Mouse (Mus musculus) left cerebral cortex, postnatal 10 days (tissue): ENCODE results near the gene Tnfsf13. TPM values are rescaled to one million over a fixed set of nuclear protein-coding genes. Genes with fewer than 3 reads are reported as not detected.

Source experiments
- DNase-seq, 2 experiments: peaks; one replicate each; pipeline ENCODE4 v3.0.0; 2021 to 2022; ENCODE audit warnings: low spot score in 2 of 2, mixed read lengths in 1 of 2; ENCODE audit errors: extremely low spot score in 1 of 2
- intact Hi-C: fragments of 180-260 bp; cut with DNase I; formaldehyde crosslinking; loops from one replicate; pipeline ENCODE4 v1.15.1; 2025
- total RNA-seq, 2 experiments: library from RNA; stranded (reverse); gene quantifications; 2 replicates each; pipeline ENCODE4 v1.2.3; 2021

Tnfsf13 gene
- total RNA-seq, 2 experiments from 2014 or later, result 0.39 to 1.6 TPM

GRCm38 (mm10) chr11:69684128-69684745, 1.3 kb downstream of the Tnfsf13 start:
- intact Hi-C loops, result loop anchor here (5.0 kb wide), 1 partner anchor 33 kb away; no protein-coding TSS in a partner anchor
- peak in 1 of 2 experiments; percentile 59 for DNase-seq

GRCm38 (mm10) chr11:69683576-69683975, 2.0 kb downstream of the Tnfsf13 start:
- no peak for DNase-seq
- intact Hi-C loops, result loop anchor here (2.0 to 5.0 kb wide), 2 partner anchors 34 to 71 kb away; no protein-coding TSS in a partner anchor

GRCm38 (mm10) chr11:69682840-69683533, 2.6 kb downstream of the Tnfsf13 start:
- DNase-seq, result peak; percentile 90 to 92
- intact Hi-C loops, result loop anchor here (2.0 to 5.0 kb wide), 2 partner anchors 34 to 72 kb away; no protein-coding TSS in a partner anchor

GRCm38 (mm10) chr11:69682209-69682839, 3.3 kb downstream of the Tnfsf13 start:
- intact Hi-C loops, result loop anchor here (2.0 to 5.0 kb wide), 2 partner anchors 35 to 72 kb away; no protein-coding TSS in a partner anchor
- no peak for DNase-seq

- peak; percentile 97 to 99 for DNase-seq
- intact Hi-C loops, result loop anchor here (2.0 to 5.0 kb wide), 2 partner anchors 36 to 73 kb away; no protein-coding TSS in a partner anchor
Observed at GRCm38 (mm10) chr11:69681314-69682208, 4.0 kb downstream of the Tnfsf13 start, which contains the start of gene Senp3. Senp3 (minus strand) TSS chr11:69682084.

GRCm38 (mm10) chr11:69680136-69680855, 5.3 kb downstream of the Tnfsf13 start:
- no peak for DNase-seq
- intact Hi-C loops, result loop anchor here (5.0 kb wide), 1 partner anchor 37 kb away; no protein-coding TSS in a partner anchor

GRCm38 (mm10) chr11:69679144-69679543, 6.4 kb downstream of the Tnfsf13 start:
- no peak for DNase-seq
- intact Hi-C loops, result no loop called here

- intact Hi-C loops, result no loop called here
- DNase-seq, result peak; percentile 99 to 100
Observed at GRCm38 (mm10) chr11:69672211-69672706, 13.3 kb downstream of the Tnfsf13 start, which contains the start of gene Eif4a1. Eif4a1 (minus strand) TSS chr11:69672423.

GRCm38 (mm10) chr11:69671726-69672124, 13.9 kb downstream of the Tnfsf13 start:
- no peak for DNase-seq
- intact Hi-C loops, result no loop called here

GRCm38 (mm10) chr11:69670786-69671725, 14.5 kb downstream of the Tnfsf13 start:
- peak; percentile 92 to 97 for DNase-seq
- intact Hi-C loops, result no loop called here

- no peak for DNase-seq
- intact Hi-C loops, result no loop called here
Observed at GRCm38 (mm10) chr11:69666665-69667005, 18.9 kb downstream of the Tnfsf13 start.

- intact Hi-C loops, result no loop called here
Observed at GRCm38 (mm10) chr11:69665961-69666664, 19.5 kb downstream of the Tnfsf13 start, which contains the start of gene Cd68. Cd68 (minus strand) TSS chr11:69666153.

GRCm38 (mm10) chr11:69665457-69665960, 20.1 kb downstream of the Tnfsf13 start:
- intact Hi-C loops, result no loop called here
- DNase-seq, result no peak

More at GRCm38 (mm10) chr11:69665961-69666664, 19.5 kb downstream of the Tnfsf13 start, which contains the start of gene Cd68:
- peak in 1 of 2 experiments; percentile 68 for DNase-seq

- intact Hi-C loops, result no loop called here
- no peak for DNase-seq
Observed at GRCm38 (mm10) chr11:69664841-69665240, 20.7 kb downstream of the Tnfsf13 start.

- intact Hi-C loops, result no loop called here
- DNase-seq, result no peak
Observed at GRCm38 (mm10) chr11:69663795-69664194, 21.8 kb downstream of the Tnfsf13 start.
